Comparison of ENCODE assay signal across 8 mouse cellular contexts in genomic region chr4:134430381-134431004, GRCm38 (mm10). TPM values are rescaled to one million over a fixed set of nuclear protein-coding genes. Genes with fewer than 3 reads are reported as not detected.
A peak's percentile ranks its signal among the peaks of the same experiment; 100 is the strongest.
DNase-seq lines count a peak whose midpoint lies in the region; ATAC-seq lines count a peak whose summit lies in the region.
"Had no signal": no experiment of that assay in that cellular context is flagged by ENCODE, and none has a peak within 500 bp of the region (broad histone marks: within the 10 kb centered on the region; RNA-seq: fewer than 3 reads in every experiment).

No protein-coding gene starts in this region.

- H3K36me3 ChIP-seq in hindbrain, embryonic 12.5 days = no peaks in the 10 kb centered on the region
- no peaks in the 10 kb centered on the region; the same call in 1 of the 2 replicates for H3K36me3 ChIP-seq in midbrain, embryonic 13.5 days
- H3K36me3 ChIP-seq: liver, embryonic 15.5 days had no signal

- H3K9ac ChIP-seq in hindbrain, embryonic 12.5 days = peak overlapping the region; percentile 1; the same call in 1 of the 2 replicates
- H3K9ac ChIP-seq in midbrain, embryonic 13.5 days (replicated peaks) = peak overlapping the region; percentile 46; the same call in 1 of the 2 replicates
- H3K9ac ChIP-seq: liver, embryonic 15.5 days had no signal

- peak overlapping the region; percentile 86 for H3K27ac ChIP-seq in hindbrain, embryonic 12.5 days
- H3K27ac ChIP-seq in midbrain, embryonic 13.5 days = peak overlapping the region; percentile 93
- H3K27ac ChIP-seq: liver, embryonic 15.5 days had no signal

- peaks cover 20% of the 10 kb centered on the region for H3K4me1 ChIP-seq in hindbrain, embryonic 12.5 days
- H3K4me1 ChIP-seq in midbrain, embryonic 13.5 days (replicated peaks) = peaks cover 25% of the 10 kb centered on the region
- H3K4me1 ChIP-seq: liver, embryonic 15.5 days had no signal

- H3K4me3 ChIP-seq in hindbrain, embryonic 12.5 days = no peak overlapping the region
- no peak overlapping the region for H3K4me3 ChIP-seq in midbrain, embryonic 13.5 days (replicated peaks)
- H3K4me3 ChIP-seq: liver, embryonic 15.5 days had no signal

- H3K27me3 ChIP-seq in hindbrain, embryonic 12.5 days = no peaks in the 10 kb centered on the region
- H3K27me3 ChIP-seq in midbrain, embryonic 13.5 days = no peaks in the 10 kb centered on the region

- 15% methylated on average over 23 of the region's 23 CpGs for WGBS in hindbrain, embryonic 12.5 days
- 21% methylated on average over 23 of the region's 23 CpGs for WGBS in midbrain, embryonic 13.5 days

- peak; percentile 85 for ATAC-seq in hindbrain, embryonic 12.5 days (ENCODE audit: low FRiP score)
- ATAC-seq in midbrain, embryonic 13.5 days = peak; percentile 89
- ATAC-seq in monocyte, adult 5-6 weeks (replicated peaks; ENCODE audit: insufficient number of reproducible peaks, low FRiP score, low TSS enrichment, poor library complexity, severe bottlenecking) = no peak

- peak; percentile 81 to 87 for DNase-seq in cerebellum, adult 18-20 months
- peak; percentile 77 for DNase-seq in embryo, embryonic 10.5 days (ENCODE audit: low spot score)
- DNase-seq in left cerebral cortex, adult 9 months (ENCODE audit: low spot score in 2 of 2) = peak; percentile 89 to 96
- peak; percentile 98 for DNase-seq in telencephalon, adult 2 months (ENCODE audit: low read depth, low spot score)

- no peaks in the 10 kb centered on the region for H3K9me3 ChIP-seq in hindbrain, embryonic 12.5 days (replicated peaks)
- no peaks in the 10 kb centered on the region for H3K9me3 ChIP-seq in midbrain, embryonic 13.5 days
- H3K9me3 ChIP-seq: liver, embryonic 15.5 days had no signal

- peak overlapping the region; percentile 31 for H3K4me2 ChIP-seq in hindbrain, embryonic 12.5 days (replicated peaks)
- H3K4me2 ChIP-seq in midbrain, embryonic 13.5 days (replicated peaks) = peak overlapping the region; percentile 39
- H3K4me2 ChIP-seq: liver, embryonic 15.5 days had no signal

RNA-seq across cellular contexts. Expression of gene Pafah2, which starts 34.4 kb away (rescaled TPM):
- polyA plus RNA-seq in hindbrain, embryonic 12.5 days (2016; fragmentation: Nextera tagmentation; extraction: Ambion mirVana) = 9.2 and 10.7 TPM in 2 replicates
- polyA plus RNA-seq in midbrain, embryonic 13.5 days (2015; fragmentation: Nextera tagmentation; extraction: Ambion mirVana) = 6.4 and 6.6 TPM in 2 replicates
- 0.64 to 3.8 TPM (median 1.5 TPM) in 3 replicates for total RNA-seq in monocyte, adult 5-6 weeks (2017)

RNA-seq across cellular contexts. Expression of gene Stmn1, which starts 37.6 kb away (rescaled TPM):
- 4,582 and 4,772 TPM in 2 replicates for polyA plus RNA-seq in hindbrain, embryonic 12.5 days (2016; fragmentation: Nextera tagmentation; extraction: Ambion mirVana)
- 7,568 and 8,132 TPM in 2 replicates for polyA plus RNA-seq in midbrain, embryonic 13.5 days (2015; fragmentation: Nextera tagmentation; extraction: Ambion mirVana)
- total RNA-seq in monocyte, adult 5-6 weeks (2017) = 17.1 to 48.5 TPM (median 25.0 TPM) in 3 replicates

RNA-seq across cellular contexts. Expression of gene Extl1, which starts 46.8 kb away (rescaled TPM):
- 1.2 and 1.7 TPM in 2 replicates for polyA plus RNA-seq in hindbrain, embryonic 12.5 days (2016; fragmentation: Nextera tagmentation; extraction: Ambion mirVana)
- polyA plus RNA-seq in midbrain, embryonic 13.5 days (2015; fragmentation: Nextera tagmentation; extraction: Ambion mirVana) = 0.16 and 0.40 TPM in 2 replicates
- 0.29 TPM in 1 of 3 replicates, not detected in the others for total RNA-seq in monocyte, adult 5-6 weeks (2017)
